In the genomic region with DNA sequence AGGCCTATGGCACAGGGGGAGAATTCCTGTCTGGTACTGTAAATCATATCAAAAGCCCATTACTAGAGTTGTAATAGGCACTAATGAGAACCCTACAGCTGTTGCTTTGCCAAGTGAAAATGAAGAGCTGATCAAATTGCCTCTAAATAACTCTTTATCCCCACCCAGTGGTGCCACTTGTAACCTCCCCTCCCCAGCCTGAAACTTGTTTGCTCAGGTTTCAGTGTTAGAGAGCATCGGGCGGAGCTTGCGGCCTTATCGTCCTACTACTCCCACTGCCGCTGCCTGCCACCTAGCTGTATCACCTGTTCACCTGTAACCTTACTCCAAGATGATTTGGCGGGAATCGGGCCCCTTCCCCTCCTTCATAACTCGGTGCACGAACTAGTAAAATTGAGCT, we compare ENCODE assay signal across 15 mouse cellular contexts. TPM values are rescaled to one million over a fixed set of nuclear protein-coding genes. Genes with fewer than 3 reads are reported as not detected.
A peak's percentile ranks its signal among the peaks of the same experiment; 100 is the strongest.
DNase-seq lines count a peak whose midpoint lies in the region; ATAC-seq lines count a peak whose summit lies in the region.
"Had no signal": no experiment of that assay in that cellular context is flagged by ENCODE, and none has a peak within 500 bp of the region (broad histone marks: within the 10 kb centered on the region; RNA-seq: fewer than 3 reads in every experiment).

No protein-coding gene starts in this region.

- H3K4me1 ChIP-seq in forebrain, embryonic 14.5 days (ENCODE audit: control insufficient read depth, insufficient read depth, low read length), result no peaks in the 10 kb centered on the region
- H3K4me1 ChIP-seq in forebrain, embryonic 10.5 days, result no peaks in the 10 kb centered on the region
- H3K4me1 ChIP-seq in embryonic facial prominence, embryonic 11.5 days (ENCODE audit: control insufficient read depth, insufficient read depth, low read length), result no peaks in the 10 kb centered on the region
- H3K4me1 ChIP-seq: embryonic facial prominence, embryonic 15.5 days; heart, embryonic 12.5 days; hindbrain, embryonic 15.5 days; megakaryocyte, embryonic 14.5 days had no signal

- WGBS in forebrain, embryonic 14.5 days, result 56% methylated on average over 9 of the region's 9 CpGs
- WGBS in forebrain, embryonic 10.5 days, result 56% methylated on average over 9 of the region's 9 CpGs
- WGBS in embryonic facial prominence, embryonic 11.5 days, result 43% methylated on average over 9 of the region's 9 CpGs

- H3K27me3 ChIP-seq in forebrain, embryonic 14.5 days (replicated peaks; ENCODE audit: control insufficient read depth, insufficient read depth, low read length), result no peaks in the 10 kb centered on the region
- no peaks in the 10 kb centered on the region for H3K27me3 ChIP-seq in forebrain, embryonic 10.5 days (ENCODE audit: poor library complexity, severe bottlenecking)
- H3K27me3 ChIP-seq in embryonic facial prominence, embryonic 11.5 days (ENCODE audit: control insufficient read depth, insufficient read depth, low read length), result no peaks in the 10 kb centered on the region
- H3K27me3 ChIP-seq: embryonic facial prominence, embryonic 15.5 days; heart, embryonic 12.5 days; hindbrain, embryonic 15.5 days; megakaryocyte, embryonic 14.5 days had no signal

- no peak for ATAC-seq in forebrain, embryonic 14.5 days
- ATAC-seq in embryonic facial prominence, embryonic 11.5 days (replicated peaks; ENCODE audit: insufficient number of reproducible peaks, low FRiP score, low TSS enrichment, low read depth), result no peak
- no peak for ATAC-seq in frontal cortex, adult (ENCODE audit: low TSS enrichment)

- no peak overlapping the region for H3K9ac ChIP-seq in forebrain, embryonic 14.5 days (ENCODE audit: low read length)
- no peak overlapping the region for H3K9ac ChIP-seq in embryonic facial prominence, embryonic 11.5 days (replicated peaks; ENCODE audit: low read length)
- H3K9ac ChIP-seq: embryonic facial prominence, embryonic 15.5 days; heart, embryonic 12.5 days; hindbrain, embryonic 15.5 days had no signal

- no peak overlapping the region for H3K4me2 ChIP-seq in forebrain, embryonic 14.5 days (ENCODE audit: low read length)
- no peak overlapping the region for H3K4me2 ChIP-seq in embryonic facial prominence, embryonic 11.5 days (ENCODE audit: low read depth, low read length)
- H3K4me2 ChIP-seq: embryonic facial prominence, embryonic 15.5 days; heart, embryonic 12.5 days; hindbrain, embryonic 15.5 days had no signal

- peak; percentile 5 for DNase-seq in forebrain, embryonic 14.5 days (ENCODE audit: low spot score)
- DNase-seq in forebrain, embryonic 10.5 days (ENCODE audit: extremely low spot score, low spot score), result no peak
- peak; percentile 24 for DNase-seq in A20 (ENCODE audit: low read depth, low spot score)
- DNase-seq in embryonic facial prominence, embryonic 11.5 days (ENCODE audit: low spot score), result peak; percentile 10
- peak; percentile 14 for DNase-seq in lung, postnatal 10 days
- no peak for DNase-seq in cerebellum, adult 11-12 months
- DNase-seq in adipocyte (ENCODE audit: low spot score), result no peak
- DNase-seq: adrenal gland, postnatal 36 days; cerebellum, adult 18-20 months; spleen, adult 18-20 months had no signal

- no peaks in the 10 kb centered on the region for H3K9me3 ChIP-seq in forebrain, embryonic 14.5 days (replicated peaks; ENCODE audit: control insufficient read depth, low read length)
- no peaks in the 10 kb centered on the region for H3K9me3 ChIP-seq in forebrain, embryonic 10.5 days
- H3K9me3 ChIP-seq in embryonic facial prominence, embryonic 11.5 days (replicated peaks; ENCODE audit: control insufficient read depth, low read length), result no peaks in the 10 kb centered on the region
- H3K9me3 ChIP-seq: embryonic facial prominence, embryonic 15.5 days; heart, embryonic 12.5 days; hindbrain, embryonic 15.5 days; megakaryocyte, embryonic 14.5 days had no signal

- H3K4me3 ChIP-seq in forebrain, embryonic 14.5 days (ENCODE audit: low read depth, low read length), result no peak overlapping the region
- H3K4me3 ChIP-seq in forebrain, embryonic 10.5 days, result no peak overlapping the region
- no peak overlapping the region for H3K4me3 ChIP-seq in embryonic facial prominence, embryonic 11.5 days (ENCODE audit: low read depth, low read length)
- H3K4me3 ChIP-seq: embryonic facial prominence, embryonic 15.5 days; heart, embryonic 12.5 days; hindbrain, embryonic 15.5 days; megakaryocyte, embryonic 14.5 days had no signal

- no peak overlapping the region for H3K27ac ChIP-seq in forebrain, embryonic 14.5 days (ENCODE audit: low read depth, low read length)
- H3K27ac ChIP-seq in forebrain, embryonic 10.5 days, result no peak overlapping the region
- H3K27ac ChIP-seq in embryonic facial prominence, embryonic 11.5 days (replicated peaks; ENCODE audit: low read depth, low read length), result no peak overlapping the region
- H3K27ac ChIP-seq: embryonic facial prominence, embryonic 15.5 days; hindbrain, embryonic 15.5 days had no signal

- H3K36me3 ChIP-seq in forebrain, embryonic 14.5 days (ENCODE audit: control insufficient read depth, insufficient read depth, low read length), result no peaks in the 10 kb centered on the region
- no peaks in the 10 kb centered on the region for H3K36me3 ChIP-seq in forebrain, embryonic 10.5 days (replicated peaks)
- H3K36me3 ChIP-seq in embryonic facial prominence, embryonic 11.5 days (replicated peaks; ENCODE audit: control insufficient read depth, insufficient read depth, low read depth, low read length), result no peaks in the 10 kb centered on the region
- H3K36me3 ChIP-seq: embryonic facial prominence, embryonic 15.5 days; heart, embryonic 12.5 days; hindbrain, embryonic 15.5 days had no signal

RNA-seq across cellular contexts. Expression of a gene that starts 11.9 kb away (rescaled TPM):
- polyA plus RNA-seq in forebrain, embryonic 14.5 days (2014; fragmentation: Nextera tagmentation; extraction: Ambion mirVana), result 0.11 TPM in 1 of 2 replicates, not detected in the other
- not detected in 2 replicates for polyA plus RNA-seq in forebrain, embryonic 10.5 days (2016; fragmentation: Nextera tagmentation; extraction: Ambion mirVana)
- polyA plus RNA-seq in embryonic facial prominence, embryonic 11.5 days (2014; fragmentation: Nextera tagmentation; extraction: Ambion mirVana), result not detected in 2 replicates
- polyA plus RNA-seq: heart, embryonic 12.5 days; hindbrain, embryonic 15.5 days had no signal

RNA-seq across cellular contexts. Expression of a gene that starts 42.6 kb away (rescaled TPM):
- 19.5 and 22.2 TPM in 2 replicates for polyA plus RNA-seq in forebrain, embryonic 14.5 days (2014; fragmentation: Nextera tagmentation; extraction: Ambion mirVana)
- 10.6 and 12.4 TPM in 2 replicates for polyA plus RNA-seq in forebrain, embryonic 10.5 days (2016; fragmentation: Nextera tagmentation; extraction: Ambion mirVana)
- polyA plus RNA-seq in embryonic facial prominence, embryonic 11.5 days (2014; fragmentation: Nextera tagmentation; extraction: Ambion mirVana), result 21.5 and 22.5 TPM in 2 replicates

RNA-seq across cellular contexts. Expression of a gene that starts 52.3 kb away (rescaled TPM):
- 143 and 176 TPM in 2 replicates for polyA plus RNA-seq in forebrain, embryonic 14.5 days (2014; fragmentation: Nextera tagmentation; extraction: Ambion mirVana)
- polyA plus RNA-seq in forebrain, embryonic 10.5 days (2016; fragmentation: Nextera tagmentation; extraction: Ambion mirVana), result 153 and 161 TPM in 2 replicates
- 126 and 139 TPM in 2 replicates for polyA plus RNA-seq in embryonic facial prominence, embryonic 11.5 days (2014; fragmentation: Nextera tagmentation; extraction: Ambion mirVana)

RNA-seq across cellular contexts. Expression of a gene that starts 55.1 kb away (rescaled TPM):
- polyA plus RNA-seq in forebrain, embryonic 14.5 days (2014; fragmentation: Nextera tagmentation; extraction: Ambion mirVana), result 0.23 and 0.54 TPM in 2 replicates
- polyA plus RNA-seq in forebrain, embryonic 10.5 days (2016; fragmentation: Nextera tagmentation; extraction: Ambion mirVana), result 1.2 and 1.9 TPM in 2 replicates
- polyA plus RNA-seq in embryonic facial prominence, embryonic 11.5 days (2014; fragmentation: Nextera tagmentation; extraction: Ambion mirVana), result 1.4 and 1.6 TPM in 2 replicates

Comparison
In these comparisons a context has a peak if more than half of its experiments do, and no peak if none do; other contexts are left out.
1. DNase-seq: peak in forebrain, embryonic 14.5 days (single experiment), A20 (single experiment), embryonic facial prominence, embryonic 11.5 days (single experiment) and lung, postnatal 10 days (single experiment); none in forebrain, embryonic 10.5 days (single experiment), cerebellum, adult 11-12 months (single experiment) and adipocyte (single experiment).